Comparison of ENCODE assay signal across 9 mouse cellular contexts in the genomic region with DNA sequence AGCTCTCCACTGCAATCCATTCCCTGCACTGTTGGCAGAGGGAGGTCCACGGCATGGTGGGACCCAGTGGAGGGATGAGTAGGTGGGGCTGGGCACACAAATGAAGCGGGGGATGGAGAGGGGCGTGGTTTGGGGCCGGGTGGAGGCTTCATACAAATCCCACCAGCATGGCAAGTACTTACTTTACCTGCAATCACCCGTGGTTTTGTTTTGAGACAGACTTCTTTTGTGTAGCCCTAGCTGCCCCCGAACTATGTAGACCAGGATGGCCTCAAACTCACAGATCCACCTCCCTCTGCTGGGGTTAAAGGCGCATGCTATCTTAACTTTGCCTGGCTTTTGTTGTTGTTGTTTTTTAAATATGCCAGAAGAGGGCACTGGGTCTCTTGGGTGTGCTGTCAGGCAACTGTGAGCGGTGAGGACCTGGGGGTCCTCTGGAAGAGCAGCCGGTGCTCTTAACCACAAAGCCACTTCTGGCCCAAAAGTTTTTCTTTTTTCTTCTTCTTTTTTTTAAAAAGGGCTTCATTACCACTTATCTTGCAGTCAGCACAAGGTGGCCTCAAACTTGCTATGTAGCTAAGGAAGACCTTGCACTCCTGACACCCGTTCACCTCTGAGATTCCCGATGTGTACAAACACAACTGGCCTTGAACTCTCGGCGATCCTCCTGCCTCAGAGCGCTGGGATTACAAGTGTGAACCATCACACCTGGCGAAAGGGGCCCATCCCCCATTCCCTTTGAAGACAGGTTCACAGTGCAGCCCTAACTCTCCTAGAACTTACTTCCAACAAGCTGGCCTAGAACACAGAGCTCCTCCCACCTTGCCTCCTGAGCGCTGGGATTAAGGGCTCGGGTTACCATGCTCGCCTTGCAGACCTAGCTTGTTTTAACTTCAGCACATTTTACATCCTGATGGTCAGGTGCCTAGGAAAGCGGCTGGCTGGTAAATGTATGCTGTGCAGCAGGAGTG. TPM values are rescaled to one million over a fixed set of nuclear protein-coding genes. Genes with fewer than 3 reads are reported as not detected.
DNase-seq lines count a peak whose midpoint lies in the region; ATAC-seq and TF ChIP-seq lines count a peak whose summit lies in the region.
"Had no signal": no experiment of that assay in that cellular context is flagged by ENCODE, and none has a peak within 500 bp of the region (broad histone marks: within the 10 kb centered on the region; RNA-seq: fewer than 3 reads in every experiment).

No protein-coding gene starts in this region.

- H3K4me2 ChIP-seq in heart, postnatal 0 days (ENCODE audit: low read depth, low read length) = no peak overlapping the region
- H3K4me2 ChIP-seq in hindbrain, postnatal 0 days (ENCODE audit: low read depth, low read length) = peak overlapping the region; percentile 36
- H3K4me2 ChIP-seq in neural tube, embryonic 11.5 days (ENCODE audit: low read depth) = peak overlapping the region; percentile 38

- peak; percentile 17; the same call in 1 of the 2 replicates for TF ChIP-seq CTCF in heart, postnatal 0 days (IDR thresholded peaks at IDR 0.05; ENCODE audit: low read depth)
- peak; percentile 48 for TF ChIP-seq CTCF in hindbrain, postnatal 0 days (IDR thresholded peaks at IDR 0.05; ENCODE audit: low read depth)

- no peaks in the 10 kb centered on the region for H3K36me3 ChIP-seq in heart, postnatal 0 days (replicated peaks; ENCODE audit: control insufficient read depth, insufficient read depth, low read length)
- H3K36me3 ChIP-seq in hindbrain, postnatal 0 days (ENCODE audit: insufficient read depth, low read length) = peaks cover 6% of the 10 kb centered on the region; the same call in 1 of the 2 replicates
- no peaks in the 10 kb centered on the region; the same call in 1 of the 2 replicates for H3K36me3 ChIP-seq in neural tube, embryonic 11.5 days (ENCODE audit: control insufficient read depth, insufficient read depth, low read length)

- TF ChIP-seq EP300 in heart, postnatal 0 days (IDR thresholded peaks at IDR 0.05; ENCODE audit: low read depth) = no peak

- H3K9ac ChIP-seq in heart, postnatal 0 days (replicated peaks; ENCODE audit: low read depth, low read length) = no peak overlapping the region
- H3K9ac ChIP-seq in hindbrain, postnatal 0 days (replicated peaks; ENCODE audit: low read length) = no peak overlapping the region
- H3K9ac ChIP-seq in neural tube, embryonic 11.5 days (ENCODE audit: low read length) = peak overlapping the region; percentile 38; the same call in 1 of the 2 replicates

- H3K27ac ChIP-seq in heart, postnatal 0 days (ENCODE audit: low read depth) = no peak overlapping the region
- H3K27ac ChIP-seq in hindbrain, postnatal 0 days = peak overlapping the region; percentile 86
- H3K27ac ChIP-seq in neural tube, embryonic 11.5 days (ENCODE audit: low read depth, low read length) = peak overlapping the region; percentile 87; the same call in 1 of the 2 replicates

- DNase-seq in heart, postnatal 0 days (ENCODE audit: low spot score) = no peak
- DNase-seq in heart, postnatal 4 days = no peak
- no peak for DNase-seq in hindbrain, postnatal 0 days (ENCODE audit: low spot score)
- peak; percentile 48 for DNase-seq in neural tube, embryonic 11.5 days (ENCODE audit: low spot score)
- DNase-seq in c-Kit-positive CD71-positive TER-119-positive erythroid progenitor cells, embryonic 14.5 days (ENCODE audit: low spot score) = no peak
- DNase-seq in lung, adult 18-20 months = no peak
- no peak for DNase-seq in adrenal gland, postnatal 25 days

- H3K9me3 ChIP-seq in heart, postnatal 0 days (replicated peaks; ENCODE audit: control insufficient read depth, low read length) = no peaks in the 10 kb centered on the region
- no peaks in the 10 kb centered on the region for H3K9me3 ChIP-seq in hindbrain, postnatal 0 days (ENCODE audit: low read length)
- no peaks in the 10 kb centered on the region for H3K9me3 ChIP-seq in neural tube, embryonic 11.5 days (ENCODE audit: control insufficient read depth, low read length)

- ATAC-seq in heart, postnatal 0 days (ENCODE audit: insufficient read depth, low read depth) = no peak
- ATAC-seq in common myeloid progenitor, adult 5-6 weeks (replicated peaks; ENCODE audit: low read depth, poor library complexity, severe bottlenecking) = peak; percentile 34; the same call in 1 of the 2 replicates
- no peak for ATAC-seq in hindbrain, postnatal 0 days
- no peak for ATAC-seq in neural tube, embryonic 11.5 days (ENCODE audit: insufficient read depth, low FRiP score, low TSS enrichment)

- no peak overlapping the region for H3K4me3 ChIP-seq in heart, postnatal 0 days (ENCODE audit: low read depth, low read length)
- no peak overlapping the region for H3K4me3 ChIP-seq in hindbrain, postnatal 0 days (ENCODE audit: low read length)
- H3K4me3 ChIP-seq in neural tube, embryonic 11.5 days (ENCODE audit: low read depth, low read length) = no peak overlapping the region

- H3K27me3 ChIP-seq in heart, postnatal 0 days (ENCODE audit: control insufficient read depth, insufficient read depth, low read length) = peaks cover 45% of the 10 kb centered on the region
- H3K27me3 ChIP-seq in hindbrain, postnatal 0 days (ENCODE audit: insufficient read depth, low read length) = no peaks in the 10 kb centered on the region
- no peaks in the 10 kb centered on the region for H3K27me3 ChIP-seq in neural tube, embryonic 11.5 days (ENCODE audit: control insufficient read depth, insufficient read depth, low read length)

- peaks cover 22% of the 10 kb centered on the region for H3K4me1 ChIP-seq in heart, postnatal 0 days (ENCODE audit: control insufficient read depth, insufficient read depth)
- H3K4me1 ChIP-seq in hindbrain, postnatal 0 days (ENCODE audit: insufficient read depth, low read length) = peaks cover 40% of the 10 kb centered on the region
- peaks cover 50% of the 10 kb centered on the region for H3K4me1 ChIP-seq in neural tube, embryonic 11.5 days (ENCODE audit: control insufficient read depth, insufficient read depth, low read length)

- 17% methylated on average over 19 of the region's 19 CpGs for WGBS in heart, postnatal 0 days
- WGBS in hindbrain, postnatal 0 days = 19% methylated on average over 19 of the region's 19 CpGs
- 11% methylated on average over 19 of the region's 19 CpGs for WGBS in neural tube, embryonic 11.5 days

RNA-seq across cellular contexts. Expression of gene Dpf1, which starts 15.9 kb away (rescaled TPM):
- not detected in 2 replicates for total RNA-seq in heart, postnatal 0 days (2014; rRNA removed; ENCODE audit: low replicate concordance)
- 0.41 and 0.61 TPM in 2 replicates for polyA plus RNA-seq in heart, postnatal 0 days (2015; fragmentation: Nextera tagmentation; extraction: Ambion mirVana)
- total RNA-seq in heart, postnatal 4 days (2021) = 1 to 10 TPM; 1.2 to 1.8 TPM
- total RNA-seq in common myeloid progenitor, adult 5-6 weeks (2017) = 3.2 TPM in 1 of 2 replicates, not detected in the other
- 131 and 158 TPM in 2 replicates for total RNA-seq in hindbrain, postnatal 0 days (2014; rRNA removed)
- 105 and 111 TPM in 2 replicates for polyA plus RNA-seq in hindbrain, postnatal 0 days (2015; fragmentation: Nextera tagmentation; extraction: Ambion mirVana)
- polyA plus RNA-seq in neural tube, embryonic 11.5 days (2014; fragmentation: Nextera tagmentation; extraction: Ambion mirVana) = 65.2 and 66.7 TPM in 2 replicates
- 0.95 and 1.6 TPM in 2 replicates for total RNA-seq in adrenal gland, postnatal 25 days (2021)
- total RNA-seq: neutrophil, adult 5-6 weeks had no signal

RNA-seq across cellular contexts. Expression of gene Ppp1r14a, which starts 30.5 kb away (rescaled TPM):
- total RNA-seq in heart, postnatal 0 days (2014; rRNA removed; ENCODE audit: low replicate concordance) = 7.8 and 61.8 TPM in 2 replicates
- polyA plus RNA-seq in heart, postnatal 0 days (2015; fragmentation: Nextera tagmentation; extraction: Ambion mirVana) = 17.9 and 18.0 TPM in 2 replicates
- total RNA-seq in heart, postnatal 4 days (2021) = 10 to 100 TPM; 22.8 to 24.7 TPM
- not detected in 2 replicates for total RNA-seq in common myeloid progenitor, adult 5-6 weeks (2017)
- 3.4 and 8.4 TPM in 2 replicates for total RNA-seq in hindbrain, postnatal 0 days (2014; rRNA removed)
- polyA plus RNA-seq in hindbrain, postnatal 0 days (2015; fragmentation: Nextera tagmentation; extraction: Ambion mirVana) = 3.2 and 3.4 TPM in 2 replicates
- 44.2 and 55.8 TPM in 2 replicates for polyA plus RNA-seq in neural tube, embryonic 11.5 days (2014; fragmentation: Nextera tagmentation; extraction: Ambion mirVana)
- 5.5 and 6.7 TPM in 2 replicates for total RNA-seq in adrenal gland, postnatal 25 days (2021)
- total RNA-seq: neutrophil, adult 5-6 weeks had no signal

RNA-seq across cellular contexts. Expression of gene Spint2, which starts 37.9 kb away (rescaled TPM):
- 30.1 and 46.6 TPM in 2 replicates for total RNA-seq in heart, postnatal 0 days (2014; rRNA removed; ENCODE audit: low replicate concordance)
- 81.6 and 83.2 TPM in 2 replicates for polyA plus RNA-seq in heart, postnatal 0 days (2015; fragmentation: Nextera tagmentation; extraction: Ambion mirVana)
- total RNA-seq in heart, postnatal 4 days (2021) = 10 to 100 TPM; 71.2 to 73.7 TPM
- 25.3 and 28.6 TPM in 2 replicates for total RNA-seq in common myeloid progenitor, adult 5-6 weeks (2017)
- total RNA-seq in hindbrain, postnatal 0 days (2014; rRNA removed) = 33.4 and 38.6 TPM in 2 replicates
- 123 and 133 TPM in 2 replicates for polyA plus RNA-seq in hindbrain, postnatal 0 days (2015; fragmentation: Nextera tagmentation; extraction: Ambion mirVana)
- polyA plus RNA-seq in neural tube, embryonic 11.5 days (2014; fragmentation: Nextera tagmentation; extraction: Ambion mirVana) = 27.0 and 28.1 TPM in 2 replicates
- total RNA-seq in adrenal gland, postnatal 25 days (2021) = 23.0 and 36.9 TPM in 2 replicates

Comparison
In these comparisons a context has a peak if more than half of its experiments do, and no peak if none do; other contexts are left out.
1. RNA of gene Dpf1, which starts 15.9 kb away (total RNA-seq): 131 to 158 TPM in hindbrain, postnatal 0 days; 3.2 TPM in common myeloid progenitor, adult 5-6 weeks, 1.2 to 1.8 TPM in heart, postnatal 4 days, 0.95 to 1.6 TPM in adrenal gland, postnatal 25 days and not detected in heart, postnatal 0 days; every median in the first group is over 10 times any median in the second.